Mouse (Mus musculus) liver, adult 2 months (tissue): ENCODE results near the gene Fezf2.

ENCODE experiments used
- CTCF ChIP-seq: fragments of 200-500 bp; IDR thresholded peaks from 2 replicates; pipeline ENCODE4 v1.5.1; 2011; ENCODE audit warnings: low read depth, low read length, control low read depth
- POLR2A ChIP-seq: fragments of 200-500 bp; IDR thresholded peaks from 2 replicates; pipeline ENCODE4 v1.6.1; 2011; ENCODE audit warnings: low read length, control low read depth; ENCODE audit not compliant: insufficient read depth; ENCODE audit errors: extremely low read depth

- TF ChIP-seq POLR2A (no peak), CTCF (no peak)
Observed at GRCm38 (mm10) chr14:12397561-12397960, 49.6 kb upstream of the Fezf2 start.
